Mouse (Mus musculus) layer of hippocampus, postnatal 14 days (tissue): ENCODE measurements around the gene Olfr713. TPM values are rescaled to one million over a fixed set of nuclear protein-coding genes. Genes with fewer than 3 reads are reported as not detected.

Source experiments
- DNase-seq, 2 experiments: peaks; one replicate each; pipeline ENCODE4 v3.0.0; 2021 to 2022; ENCODE audit warnings: low spot score in 2 of 2, mixed read lengths in 1 of 2
- long read RNA-seq, 2 experiments: library from polyadenylated mRNA; stranded (forward); transcript quantifications; one replicate each; pipeline ENCODE4 v2.0.0; 2021
- total RNA-seq, 2 experiments: library from RNA; stranded (reverse); gene quantifications; 2 replicates each; pipeline ENCODE4 v1.2.3; 2021

Olfr713 gene
- total RNA-seq, result not detected
- long read RNA-seq, experiment 1, result 0 reads
- long read RNA-seq, experiment 2, result 0 reads

DNA sequence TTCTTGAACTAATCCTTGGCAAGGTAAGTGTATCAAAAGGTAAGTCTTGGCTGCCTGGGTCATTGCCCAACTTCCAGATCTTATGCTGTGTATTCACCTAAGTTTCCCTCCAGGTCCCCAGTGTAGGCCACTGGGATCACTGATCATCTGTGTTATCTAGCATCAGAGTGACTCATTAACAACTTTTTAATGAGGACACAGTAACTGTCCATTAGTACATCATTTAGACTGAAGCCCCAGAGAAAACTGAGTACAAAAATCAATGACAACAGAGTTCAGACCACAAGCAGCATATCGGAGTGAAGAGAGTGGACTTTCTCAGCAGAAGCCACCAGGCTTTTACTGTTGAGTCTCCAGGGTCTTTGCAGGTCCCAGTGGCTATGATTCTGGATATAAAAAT lies at the start of gene Olfr713:
Olfr713 (plus strand) TSS at position 301 of the 400 bp plus-strand sequence.
- no peak for DNase-seq

DNA sequence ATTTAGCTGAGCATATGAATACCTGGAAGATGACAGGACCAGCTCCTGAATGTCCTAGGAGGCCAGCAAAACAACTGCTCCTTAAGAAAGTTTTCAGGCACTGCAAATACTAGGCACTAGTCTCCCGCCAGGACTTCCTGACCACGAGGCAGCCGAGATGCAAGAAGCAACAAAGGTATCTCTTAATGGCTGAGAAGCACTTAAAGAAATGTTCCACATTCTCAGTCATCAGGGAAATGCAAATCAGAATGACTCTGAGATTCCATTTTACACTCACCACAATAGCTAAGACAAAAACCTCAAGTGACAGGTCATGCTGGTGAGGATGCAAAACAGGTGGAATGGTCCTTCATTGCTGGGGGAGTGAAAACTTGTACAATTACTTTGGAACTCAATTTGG lies 45.7 kb upstream of the Olfr713 start:
- no peak for DNase-seq

DNA sequence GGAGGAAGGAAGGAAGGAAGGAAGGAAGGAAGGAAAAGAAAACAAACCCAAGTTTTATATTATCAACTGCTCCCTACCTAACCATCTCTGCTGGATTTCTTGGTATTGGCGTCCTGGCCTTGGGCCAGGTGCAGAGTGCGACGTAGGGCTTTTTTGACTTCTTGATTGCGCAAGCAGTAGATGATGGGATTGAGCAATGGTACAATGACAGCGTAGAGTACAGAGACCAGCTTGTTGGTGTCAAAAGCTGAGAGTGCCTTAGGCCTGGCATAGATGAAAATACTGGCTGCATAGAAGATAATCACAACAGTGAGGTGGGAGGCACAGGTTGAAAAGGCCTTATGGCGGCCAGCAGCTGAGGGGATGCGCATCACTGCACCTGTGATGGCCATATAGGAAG lies 30.2 kb upstream of the Olfr713 start:
- DNase-seq, result no peak

DNA sequence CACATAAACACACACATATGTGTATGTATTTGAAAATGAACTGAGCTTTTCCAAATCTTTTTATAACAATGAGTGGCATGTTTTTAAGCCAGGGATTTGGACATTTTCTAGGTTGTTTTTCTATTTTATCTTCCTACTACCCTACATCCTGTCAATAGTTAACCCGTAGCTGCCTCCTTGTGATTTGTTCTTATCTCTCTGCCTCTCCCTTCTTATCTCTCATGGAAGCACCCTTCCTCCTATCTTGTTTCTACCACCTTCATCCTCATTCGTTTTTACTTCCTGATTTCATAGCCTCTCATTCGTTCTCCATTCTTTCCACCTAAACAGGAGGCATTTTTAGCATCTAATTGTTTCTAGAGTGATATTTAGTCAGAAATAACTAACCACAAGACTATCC lies 26.8 kb upstream of the Olfr713 start:
- DNase-seq, result no peak

DNA sequence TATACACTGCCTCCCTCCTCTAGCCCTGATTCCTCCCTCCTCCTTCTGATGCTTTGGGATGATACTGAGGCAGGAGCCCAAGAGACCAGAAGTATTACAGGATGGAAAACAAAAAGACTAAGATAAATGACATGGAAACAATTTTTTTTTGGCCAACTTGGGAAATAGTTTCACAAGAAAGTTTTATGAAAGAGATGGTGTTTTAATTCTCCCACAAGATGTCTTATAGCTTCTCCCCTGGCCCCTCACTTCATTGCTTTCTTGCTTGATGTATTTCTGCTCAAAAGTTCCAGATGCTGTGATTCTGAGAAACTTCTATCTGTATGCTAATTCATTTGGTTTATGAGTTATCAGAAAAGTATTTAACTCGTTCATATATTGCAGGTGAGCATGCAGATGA lies 25.0 kb upstream of the Olfr713 start, which contains the start of gene Olfr2:
Olfr2 (minus strand) TSS at position 101 of the 400 bp plus-strand sequence.
- no peak for DNase-seq

DNA sequence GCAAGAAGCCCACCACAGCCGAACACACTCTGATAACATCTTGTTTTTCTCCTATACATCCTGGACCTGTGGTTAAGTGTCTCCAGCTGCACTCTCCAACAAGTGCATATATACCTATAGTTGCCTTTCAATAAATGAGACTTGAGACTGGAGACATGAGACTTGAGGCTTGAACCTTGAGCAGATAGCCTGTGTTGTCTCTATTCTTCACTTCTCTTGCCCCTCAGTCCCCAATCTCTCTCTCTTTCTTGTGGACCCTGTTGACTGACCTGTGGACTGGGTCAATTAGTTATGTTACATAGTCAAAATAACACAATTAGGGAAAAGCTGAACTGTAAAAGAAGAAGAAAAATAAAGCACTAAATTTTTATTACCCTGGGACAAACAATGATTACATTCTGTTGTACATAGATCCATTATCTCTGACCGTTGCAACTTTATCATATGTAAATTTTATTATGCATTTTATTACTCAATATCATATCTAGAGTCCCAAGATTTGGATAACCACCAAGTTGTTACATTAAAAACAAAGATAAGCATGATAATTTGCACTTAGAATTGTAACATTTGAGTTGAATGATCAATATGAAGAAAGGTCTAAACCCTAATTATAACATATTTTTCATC lies 9.1 kb downstream of the Olfr713 start:
- no peak for DNase-seq

DNA sequence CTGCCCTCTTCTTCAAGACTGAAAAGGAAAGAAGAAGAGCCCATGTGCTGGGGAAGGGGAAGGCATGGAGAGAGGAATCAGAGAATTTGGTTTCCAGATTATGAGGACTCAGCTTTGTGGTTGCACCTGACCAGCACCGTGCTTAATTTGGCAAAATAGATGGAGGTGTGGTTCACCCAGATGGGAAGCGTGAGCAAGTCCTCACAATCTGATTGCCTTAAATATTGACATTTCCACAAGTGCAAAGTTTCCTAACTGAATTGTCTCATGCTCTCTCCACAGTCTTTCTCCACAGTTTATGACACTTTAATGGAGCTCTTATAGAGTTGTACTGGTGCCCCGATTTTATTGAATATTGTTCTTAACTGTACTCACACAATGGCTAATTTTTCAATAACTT lies 12.2 kb downstream of the Olfr713 start:
- DNase-seq, result no peak

DNA sequence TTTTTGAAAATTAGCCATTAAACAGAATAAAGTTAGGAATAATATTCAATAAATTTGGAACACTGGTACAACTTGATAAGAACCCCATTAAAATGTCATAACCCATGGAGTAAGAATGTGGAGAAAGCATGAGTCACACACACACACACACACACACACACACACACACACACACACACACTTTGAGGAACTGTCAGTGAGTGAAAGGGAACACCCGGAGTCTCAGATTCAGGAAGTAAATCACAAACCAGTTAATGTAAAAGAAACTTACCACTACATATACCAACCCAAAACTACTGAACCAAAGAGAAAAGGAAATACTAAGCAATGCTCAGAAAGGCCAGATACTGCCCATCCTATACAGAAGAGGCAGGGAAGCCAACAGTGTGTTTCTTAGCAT lies 13.4 kb downstream of the Olfr713 start:
- DNase-seq, result no peak

DNA sequence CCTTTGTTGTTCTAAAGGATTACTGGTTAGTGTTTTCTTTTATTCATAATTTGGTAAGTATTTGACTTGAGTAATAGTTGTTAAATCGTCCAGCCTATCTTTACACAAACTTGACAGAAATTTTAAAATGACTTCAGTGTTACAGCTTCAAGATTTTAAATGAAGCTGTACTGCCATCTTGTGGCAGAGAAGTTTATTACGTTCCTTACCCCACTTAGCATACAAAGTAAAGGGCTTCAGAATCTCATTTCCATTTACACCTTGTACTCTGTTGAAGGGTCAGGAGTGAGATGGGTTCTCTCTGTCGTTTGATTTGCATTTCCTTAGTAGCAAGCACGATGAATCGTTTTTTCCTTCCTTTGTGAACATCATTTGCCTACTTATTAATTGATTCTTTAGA lies 14.9 kb downstream of the Olfr713 start:
- DNase-seq, result peak; percentile 8 to 55

DNA sequence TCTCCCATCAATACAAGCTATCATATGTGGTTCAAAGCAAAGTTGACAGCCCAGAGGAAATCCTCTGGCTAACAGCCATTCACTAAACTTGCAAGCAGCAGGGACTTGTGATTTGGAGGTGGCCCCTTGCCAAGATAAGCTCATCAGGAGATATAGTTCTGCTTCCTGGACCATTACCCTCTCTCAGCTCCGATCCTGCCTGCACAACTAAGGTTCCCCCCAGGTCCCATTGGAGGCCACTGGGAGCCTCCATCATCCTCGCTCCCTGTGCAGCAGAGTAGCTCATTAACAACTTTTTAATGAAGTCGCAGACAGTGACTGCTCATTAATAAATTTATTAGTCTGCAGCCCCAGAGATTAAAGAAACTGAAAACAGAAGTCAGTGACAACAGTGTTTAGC lies 16.6 kb downstream of the Olfr713 start:
- DNase-seq, result no peak

DNA sequence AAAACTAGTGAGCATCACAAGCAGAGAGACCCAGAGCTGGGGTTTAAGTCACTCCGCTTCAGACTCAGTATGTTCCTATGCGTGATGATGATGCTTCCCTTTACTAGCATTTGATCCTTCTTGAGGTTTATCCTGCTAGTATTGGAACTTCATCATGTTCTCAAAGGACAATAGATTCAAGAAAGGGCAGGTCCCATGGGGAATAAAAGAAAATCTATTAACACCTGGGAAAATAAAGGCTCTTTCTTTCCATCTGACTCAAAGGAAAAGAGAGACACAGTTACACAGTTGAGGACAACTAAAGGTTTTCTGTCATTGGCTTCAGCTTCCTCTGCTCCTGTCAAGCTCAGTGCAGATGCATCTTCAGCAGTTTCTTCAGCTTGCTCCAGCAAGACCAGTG lies 39.7 kb downstream of the Olfr713 start, which contains the start of gene Olfr714:
Olfr714 (plus strand) TSS at position 301 of the 400 bp plus-strand sequence.
- no peak for DNase-seq

Other genes starting within 250 kb of the Olfr713 start
- not detected for gene Olfr699, start 238.0 kb upstream of the Olfr713 start, total RNA-seq
- gene Olfr700, start 222.3 kb upstream of the Olfr713 start, total RNA-seq, result not detected
- gene Olfr701, start 217.0 kb upstream of the Olfr713 start, total RNA-seq, result not detected
- not detected for gene Olfr702, start 197.3 kb upstream of the Olfr713 start, total RNA-seq
- not detected for gene Olfr703, start 187.8 kb upstream of the Olfr713 start, total RNA-seq
- not detected for gene Olfr704, start 168.0 kb upstream of the Olfr713 start, total RNA-seq
- gene Olfr705, start 154.3 kb upstream of the Olfr713 start, total RNA-seq, result not detected
- not detected for gene Olfr706, start 143.0 kb upstream of the Olfr713 start, total RNA-seq
- not detected for gene Olfr707, start 129.9 kb upstream of the Olfr713 start, total RNA-seq
- not detected for gene Olfr1532-ps1, start 123.2 kb upstream of the Olfr713 start, total RNA-seq
- gene Olfr709-ps1, start 99.0 kb upstream of the Olfr713 start, total RNA-seq, result not detected
- not detected for gene Olfr710, start 82.9 kb upstream of the Olfr713 start, total RNA-seq
- under 1 TPM in 1 of 2 experiments, not detected in 1; 0.05 TPM for gene Olfr6, start 67.2 kb upstream of the Olfr713 start, total RNA-seq
- gene Olfr711, start 55.7 kb upstream of the Olfr713 start, total RNA-seq, result not detected
- not detected for gene Olfr2, start 25.1 kb upstream of the Olfr713 start, total RNA-seq
- not detected for gene Olfr714, start 39.8 kb downstream of the Olfr713 start, total RNA-seq
- gene Olfr17, start 62.0 kb downstream of the Olfr713 start, total RNA-seq, result not detected
- not detected for gene Olfr715b, start 79.2 kb downstream of the Olfr713 start, total RNA-seq
- not detected for gene Olfr715, start 99.9 kb downstream of the Olfr713 start, total RNA-seq
- not detected for gene Olfr716, start 107.2 kb downstream of the Olfr713 start, total RNA-seq
- gene Nlrp14, start 135.8 kb downstream of the Olfr713 start, total RNA-seq, result not detected
- not detected for gene Rbmxl2, start 178.3 kb downstream of the Olfr713 start, total RNA-seq